Mouse (Mus musculus): ENCODE measurements at regions not wholly inside any gene's neighbourhood (a gene's known extent, or its start where the extent isn't known, plus 50 kb on each side); places are given as distances from the start of the nearest gene placed in this dataset.

DNA sequence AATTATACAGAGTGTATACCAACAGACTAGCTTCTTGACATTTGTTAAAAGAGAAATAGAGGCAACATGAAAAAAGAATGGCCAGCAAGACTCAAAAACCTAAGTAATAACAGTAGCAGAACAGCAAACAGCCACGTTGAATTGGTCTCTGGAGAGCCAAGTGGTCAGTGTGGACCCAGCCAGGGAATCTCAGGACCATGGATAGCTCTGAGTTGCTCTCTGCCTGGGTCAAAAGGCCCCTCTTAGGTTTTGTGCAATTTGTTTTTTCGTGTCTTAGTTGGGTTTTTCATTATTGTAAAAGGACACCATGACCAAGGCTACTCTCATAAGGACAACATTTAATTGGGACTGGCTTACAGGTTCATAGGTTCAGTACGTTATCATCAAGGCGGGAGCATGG, 60.8 kb upstream of the Lclat1 start:
- no peak for TF ChIP-seq POLR2A (IDR thresholded peaks at IDR 0.05; ENCODE audit: control insufficient read depth in 1 of 2, insufficient read depth in 1 of 2, low read depth in 1 of 2, low read length in 2 of 2, poor library complexity in 1 of 2)
- no peak for TF ChIP-seq HCFC1 (IDR thresholded peaks at IDR 0.05; ENCODE audit: low read depth, low read length)
- no peak for TF ChIP-seq EP300 (IDR thresholded peaks at IDR 0.05; ENCODE audit: low read depth in 1 of 2, low read length in 2 of 2)
- TF ChIP-seq CTCF (IDR thresholded peaks at IDR 0.05 in 2 of 3, conservative IDR thresholded peaks at IDR 0.05 in 1 of 3; ENCODE audit: control insufficient read depth in 1 of 3, insufficient read depth in 1 of 3, low read depth in 2 of 3, low read length in 3 of 3, poor library complexity in 1 of 3, severe bottlenecking in 1 of 3), result no peak
- TF ChIP-seq MAZ (IDR thresholded peaks at IDR 0.05; ENCODE audit: low read depth, low read length), result no peak
- no peak for TF ChIP-seq ZC3H11A (IDR thresholded peaks at IDR 0.05; ENCODE audit: low read depth, low read length)
- TF ChIP-seq GATA1 (IDR thresholded peaks at IDR 0.05; ENCODE audit: low read depth, low read length), result no peak

All from MEL (cell line).